Mouse (Mus musculus): Measurements from ENCODE around the gene Fads1. TPM values are rescaled to one million over a fixed set of nuclear protein-coding genes. Genes with fewer than 3 reads are reported as not detected.

The Fads1 gene
- polyA plus RNA-seq, 1 experiment from 2014 or later = 152 TPM

- ATAC-seq (ENCODE audit: low FRiP score, low TSS enrichment) (no peak), DNase-seq (no peak)
- H3K4me2 ChIP-seq (ENCODE audit: low read length) = no peak overlapping the region
- H3K27ac ChIP-seq (replicated peaks; ENCODE audit: low read depth, low read length) = no peak overlapping the region
- no peak overlapping the region for H3K4me3 ChIP-seq (replicated peaks; ENCODE audit: low read depth, low read length)
- peaks cover 3% of the 10 kb centered on the region; the same call in 1 of the 2 replicates for H3K27me3 ChIP-seq (ENCODE audit: control insufficient read depth, insufficient read depth, low read length)
- H3K36me3 ChIP-seq (ENCODE audit: control insufficient read depth, insufficient read depth, low read length) = no peaks in the 10 kb centered on the region
- no peaks in the 10 kb centered on the region for H3K9me3 ChIP-seq (ENCODE audit: control insufficient read depth, low read length)
- H3K4me1 ChIP-seq (ENCODE audit: control insufficient read depth, insufficient read depth, low read length) = 0 out of 2 replicates have a peak, but pooled peaks cover 3% of the 10 kb centered on the region
- 43% methylated on average over 2 of the region's 2 CpGs for WGBS
- no peak overlapping the region for H3K9ac ChIP-seq (replicated peaks; ENCODE audit: low read length)
Measured at GRCm38 (mm10) chr19:10239419-10239818, 56.7 kb downstream of the Fads1 start.

GRCm38 (mm10) chr19:10239975-10240653 is 57.4 kb downstream of the Fads1 start:
- Histone ChIP-seq H3K4me2 (ENCODE audit: low read length) (peak overlapping the region; percentile 64), H3K4me1 (ENCODE audit: control insufficient read depth, insufficient read depth, low read length) (0 out of 2 replicates have a peak, but pooled peaks cover 3% of the 10 kb centered on the region), H3K9ac (replicated peaks; ENCODE audit: low read length) (peak overlapping the region; percentile 48), H3K27me3 (ENCODE audit: control insufficient read depth, insufficient read depth, low read length) (peaks cover 3% of the 10 kb centered on the region; the same call in 1 of the 2 replicates), H3K9me3 (ENCODE audit: control insufficient read depth, low read length) (no peaks in the 10 kb centered on the region), H3K27ac (replicated peaks; ENCODE audit: low read depth, low read length) (no peak overlapping the region), H3K4me3 (replicated peaks; ENCODE audit: low read depth, low read length) (peak overlapping the region; percentile 37), H3K36me3 (ENCODE audit: control insufficient read depth, insufficient read depth, low read length) (no peaks in the 10 kb centered on the region)
- ATAC-seq (ENCODE audit: low FRiP score, low TSS enrichment) (peak; percentile 3; the same call in 1 of the 2 replicates), DNase-seq (no peak)
- WGBS = 5% methylated on average over 26 of the region's 26 CpGs

- Histone ChIP-seq H3K4me3 (replicated peaks; ENCODE audit: low read depth, low read length) (peak within 1 kb of the TSS; percentile 37), H3K9ac (replicated peaks; ENCODE audit: low read length) (peak within 1 kb of the TSS; percentile 48), H3K4me2 (ENCODE audit: low read length) (peak within 1 kb of the TSS; percentile 64), H3K27ac (replicated peaks; ENCODE audit: low read depth, low read length) (no peak within 1 kb of the TSS), H3K36me3 (ENCODE audit: control insufficient read depth, insufficient read depth, low read length) (no peaks in the 10 kb centered on the region), H3K27me3 (ENCODE audit: control insufficient read depth, insufficient read depth, low read length) (peaks cover 3% of the 10 kb centered on the region; the same call in 1 of the 2 replicates), H3K4me1 (ENCODE audit: control insufficient read depth, insufficient read depth, low read length) (0 out of 2 replicates have a peak, but pooled peaks cover 3% of the 10 kb centered on the region), H3K9me3 (ENCODE audit: control insufficient read depth, low read length) (no peaks in the 10 kb centered on the region)
- ATAC-seq (ENCODE audit: low FRiP score, low TSS enrichment) = peak; percentile 78
- peak; percentile 82 for DNase-seq
- WGBS = 9% methylated on average over 43 of the region's 43 CpGs
Measured at GRCm38 (mm10) chr19:10240654-10241305, 58.1 kb downstream of the Fads1 start, which contains the start of gene Myrf. Gene Myrf (minus strand): TSS chr19:10240748.

GRCm38 (mm10) chr19:10242916-10243315 is 60.2 kb downstream of the Fads1 start:
- WGBS = 4% methylated on average over 8 of the region's 8 CpGs
- H3K27ac ChIP-seq (replicated peaks; ENCODE audit: low read depth, low read length) = no peak overlapping the region
- H3K9me3 ChIP-seq (ENCODE audit: control insufficient read depth, low read length) = no peaks in the 10 kb centered on the region
- H3K4me2 ChIP-seq (ENCODE audit: low read length) = no peak overlapping the region
- H3K9ac ChIP-seq (replicated peaks; ENCODE audit: low read length) = no peak overlapping the region
- no peak overlapping the region for H3K4me3 ChIP-seq (replicated peaks; ENCODE audit: low read depth, low read length)
- no peak for ATAC-seq (ENCODE audit: low FRiP score, low TSS enrichment)
- 0 out of 2 replicates have a peak, but pooled peaks cover 3% of the 10 kb centered on the region for H3K4me1 ChIP-seq (ENCODE audit: control insufficient read depth, insufficient read depth, low read length)
- H3K27me3 ChIP-seq (ENCODE audit: control insufficient read depth, insufficient read depth, low read length) = peaks cover 3% of the 10 kb centered on the region; the same call in 1 of the 2 replicates
- no peak for DNase-seq
- 0 out of 2 replicates have a peak, but pooled peaks cover 3% of the 10 kb centered on the region for H3K36me3 ChIP-seq (ENCODE audit: control insufficient read depth, insufficient read depth, low read length)

GRCm38 (mm10) chr19:10244183-10244582 is 61.5 kb downstream of the Fads1 start:
- DNase-seq = peak; percentile 29
- WGBS = 26% methylated on average over 3 of the region's 3 CpGs

More at GRCm38 (mm10) chr19:10244183-10244582, 61.5 kb downstream of the Fads1 start:
- 0 out of 2 replicates have a peak, but pooled peaks cover 3% of the 10 kb centered on the region for H3K36me3 ChIP-seq (ENCODE audit: control insufficient read depth, insufficient read depth, low read length)
- no peak for ATAC-seq (ENCODE audit: low FRiP score, low TSS enrichment)
- H3K9ac ChIP-seq (replicated peaks; ENCODE audit: low read length) = no peak overlapping the region
- no peak overlapping the region for H3K27ac ChIP-seq (replicated peaks; ENCODE audit: low read depth, low read length)
- no peaks in the 10 kb centered on the region for H3K9me3 ChIP-seq (ENCODE audit: control insufficient read depth, low read length)
- H3K27me3 ChIP-seq (ENCODE audit: control insufficient read depth, insufficient read depth, low read length) = peaks cover 3% of the 10 kb centered on the region; the same call in 1 of the 2 replicates
- 0 out of 2 replicates have a peak, but pooled peaks cover 3% of the 10 kb centered on the region for H3K4me1 ChIP-seq (ENCODE audit: control insufficient read depth, insufficient read depth, low read length)
- H3K4me2 ChIP-seq (ENCODE audit: low read length) = no peak overlapping the region
- H3K4me3 ChIP-seq (replicated peaks; ENCODE audit: low read depth, low read length) = no peak overlapping the region

Small RNA genes lying within 50 kb of the gene (microRNA-seq; reads per million reads assigned to microRNA genes)
- 1.3 reads per million for gene Mir6993

Other genes starting within 250 kb of the Fads1 start
- gene Fth1, start 202.3 kb upstream of the Fads1 start, polyA plus RNA-seq (2014; fragmentation: Nextera tagmentation; extraction: Ambion mirVana) = 1,308 and 1,477 TPM in 2 replicates
- 2.1 and 2.5 TPM in 2 replicates for gene Best1, start 181.3 kb upstream of the Fads1 start, polyA plus RNA-seq (2014; fragmentation: Nextera tagmentation; extraction: Ambion mirVana)
- 13.3 and 19.2 TPM in 2 replicates for gene Rab3il1, start 181.2 kb upstream of the Fads1 start, polyA plus RNA-seq (2014; fragmentation: Nextera tagmentation; extraction: Ambion mirVana)
- gene Fads3, start 141.3 kb upstream of the Fads1 start, polyA plus RNA-seq (2014; fragmentation: Nextera tagmentation; extraction: Ambion mirVana) = 15.4 and 17.8 TPM in 2 replicates
- 67.3 and 114 TPM in 2 replicates for gene Fads2, start 81.1 kb upstream of the Fads1 start, polyA plus RNA-seq (2014; fragmentation: Nextera tagmentation; extraction: Ambion mirVana)
- 363 and 446 TPM in 2 replicates for gene Tmem258, start 21.1 kb downstream of the Fads1 start, polyA plus RNA-seq (2014; fragmentation: Nextera tagmentation; extraction: Ambion mirVana)
- gene Fen1, start 21.3 kb downstream of the Fads1 start, polyA plus RNA-seq (2014; fragmentation: Nextera tagmentation; extraction: Ambion mirVana) = 24.8 and 31.0 TPM in 2 replicates
- 0.49 and 0.75 TPM in 2 replicates for gene Myrf, start 57.9 kb downstream of the Fads1 start, polyA plus RNA-seq (2014; fragmentation: Nextera tagmentation; extraction: Ambion mirVana)
- 9.4 and 9.8 TPM in 2 replicates for gene Dagla, start 122.0 kb downstream of the Fads1 start, polyA plus RNA-seq (2014; fragmentation: Nextera tagmentation; extraction: Ambion mirVana)
- 10.1 and 15.4 TPM in 2 replicates for gene Syt7, start 206.2 kb downstream of the Fads1 start, polyA plus RNA-seq (2014; fragmentation: Nextera tagmentation; extraction: Ambion mirVana)

Data from midbrain, embryonic 14.5 days (tissue).